Mouse (Mus musculus): ENCODE results near the gene Kpna4. TPM values are rescaled to one million over a fixed set of nuclear protein-coding genes. Genes with fewer than 3 reads are reported as not detected.

Gene Kpna4
- 10 to 100 TPM; 65.2 to 68.3 TPM for total RNA-seq (2021)
- long read RNA-seq, experiment 1, full-length matches to known transcripts, result 44 of 49 reads
- long read RNA-seq, experiment 1, partial matches to known transcripts, result 3 of 49 reads
- long read RNA-seq, experiment 1, other reads (novel, unspliced or antisense), result 2 of 49 reads
- long read RNA-seq, experiment 2, full-length matches to known transcripts, result 25 of 31 reads
- long read RNA-seq, experiment 2, partial matches to known transcripts, result 0 of 31 reads
- long read RNA-seq, experiment 2, other reads (novel, unspliced or antisense), result 6 of 31 reads

GRCm38 (mm10) chr3:69126509-69127345 is at the start of gene Kpna4:
Gene Kpna4 (minus strand): TSS chr3:69127113.
- DNase-seq, result peak; percentile 94
- intact Hi-C loops (cut with DNase I), result loop anchor here (2.0 to 10.0 kb wide), 2 partner anchors 78 to 188 kb away; partner anchors contain the start of gene Ppm1l

GRCm38 (mm10) chr3:69175229-69175628 is 48.3 kb upstream of the Kpna4 start:
- peak; percentile 11 to 25 for DNase-seq
- intact Hi-C loops (cut with DNase I), result no loop called here

GRCm38 (mm10) chr3:69171123-69171522 is 44.2 kb upstream of the Kpna4 start:
- intact Hi-C loops (cut with DNase I), result no loop called here
- peak; percentile 7 to 9 for DNase-seq

GRCm38 (mm10) chr3:69169796-69170195 is 42.9 kb upstream of the Kpna4 start:
- intact Hi-C loops (cut with DNase I), result no loop called here
- no peak for DNase-seq

GRCm38 (mm10) chr3:69168724-69169123 is 41.8 kb upstream of the Kpna4 start:
- intact Hi-C loops (cut with DNase I), result no loop called here
- DNase-seq, result no peak

GRCm38 (mm10) chr3:69163057-69163456 is 36.1 kb upstream of the Kpna4 start:
- intact Hi-C loops (cut with DNase I), result no loop called here
- no peak for DNase-seq

GRCm38 (mm10) chr3:69160429-69160828 is 33.5 kb upstream of the Kpna4 start:
- DNase-seq, result no peak
- intact Hi-C loops (cut with DNase I), result no loop called here

GRCm38 (mm10) chr3:69159501-69159900 is 32.6 kb upstream of the Kpna4 start:
- no peak for DNase-seq
- intact Hi-C loops (cut with DNase I), result no loop called here

- no peak for DNase-seq
- intact Hi-C loops (cut with DNase I), result no loop called here
These were observed 31.0 kb upstream of the Kpna4 start for GRCm38 (mm10) chr3:69157886-69158285.

- DNase-seq, result peak; percentile 19 to 23
- intact Hi-C loops (cut with DNase I), result no loop called here
These were observed 29.6 kb upstream of the Kpna4 start for GRCm38 (mm10) chr3:69156484-69156883.

- intact Hi-C loops (cut with DNase I), result no loop called here
- no peak for DNase-seq
These were observed 27.8 kb upstream of the Kpna4 start for GRCm38 (mm10) chr3:69154691-69155090.

- DNase-seq, result no peak
- intact Hi-C loops (cut with DNase I), result no loop called here
These were observed 24.0 kb upstream of the Kpna4 start for GRCm38 (mm10) chr3:69150921-69151320.

- intact Hi-C loops (cut with DNase I), result no loop called here
- DNase-seq, result peak in 1 of 2 experiments; percentile 21
These were observed 15.6 kb upstream of the Kpna4 start for GRCm38 (mm10) chr3:69142372-69142994.

GRCm38 (mm10) chr3:69140851-69141250 is 13.9 kb upstream of the Kpna4 start:
- intact Hi-C loops (cut with DNase I), result no loop called here
- DNase-seq, result peak in 1 of 2 experiments; percentile 19

- DNase-seq, result no peak
- intact Hi-C loops (cut with DNase I), result no loop called here
These were observed 9.1 kb upstream of the Kpna4 start for GRCm38 (mm10) chr3:69136059-69136458.

GRCm38 (mm10) chr3:69130973-69131372 is 4.1 kb upstream of the Kpna4 start:
- no peak for DNase-seq
- intact Hi-C loops (cut with DNase I), result no loop called here

GRCm38 (mm10) chr3:69127693-69128092 is 780 bp upstream of the Kpna4 start:
- intact Hi-C loops (cut with DNase I), result loop anchor here (2.0 to 10.0 kb wide), 2 partner anchors 77 to 187 kb away; partner anchors contain the start of gene Ppm1l
- DNase-seq, result no peak

- intact Hi-C loops (cut with DNase I), result loop anchor here (2.0 to 10.0 kb wide), 2 partner anchors 77 to 187 kb away; partner anchors contain the start of gene Ppm1l
- DNase-seq, result no peak
These were observed 399 bp upstream of the Kpna4 start for GRCm38 (mm10) chr3:69127346-69127678.

GRCm38 (mm10) chr3:69125891-69126508 is 913 bp downstream of the Kpna4 start:
- intact Hi-C loops (cut with DNase I), result loop anchor here (2.0 to 10.0 kb wide), 2 partner anchors 79 to 189 kb away; partner anchors contain the start of gene Ppm1l
- DNase-seq, result peak; percentile 15 to 29

GRCm38 (mm10) chr3:69125461-69125860 is 1.5 kb downstream of the Kpna4 start:
- DNase-seq, result no peak
- intact Hi-C loops (cut with DNase I), result loop anchor here (10.0 kb wide), 1 partner anchor 189 kb away; the partner anchor contains the start of gene Ppm1l

Measured in heart, postnatal 14 days (tissue).